Mouse (Mus musculus): ENCODE results near the gene Nckap5. TPM values are rescaled to one million over a fixed set of nuclear protein-coding genes. Genes with fewer than 3 reads are reported as not detected.

Nckap5 gene
- total and polyA plus RNA-seq, 2 experiments from 2014 or later, result 6.6 to 10.2 TPM

DNA sequence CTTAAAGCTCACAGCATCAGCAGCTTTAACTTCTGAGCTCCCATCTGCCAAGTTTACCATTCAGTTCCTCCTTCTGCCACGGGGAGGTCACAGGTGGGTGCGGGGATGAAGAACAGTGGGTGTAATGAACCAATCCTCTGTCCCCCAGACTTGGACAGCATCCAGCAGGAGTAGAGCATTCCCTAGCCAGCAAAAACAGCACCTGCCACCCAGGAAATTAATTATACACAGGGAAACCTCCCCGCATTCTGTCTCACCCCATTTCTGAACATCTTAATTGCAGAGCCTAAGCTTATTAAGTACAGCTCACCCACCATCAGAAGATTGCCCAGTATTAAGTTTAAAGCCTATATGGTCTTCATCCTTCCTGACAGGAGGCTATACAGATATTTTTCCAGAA lies 256.9 kb downstream of the Nckap5 start:
- peak; percentile 35 for TF ChIP-seq CTCF (IDR thresholded peaks at IDR 0.05; ENCODE audit: low read depth)
- Histone ChIP-seq H3K27ac (no peak overlapping the region), H3K36me3 (ENCODE audit: insufficient read depth, low read length) (no peaks in the 10 kb centered on the region), H3K9ac (replicated peaks; ENCODE audit: low read length) (no peak overlapping the region), H3K4me2 (ENCODE audit: low read depth, low read length) (no peak overlapping the region), H3K27me3 (ENCODE audit: insufficient read depth, low read length) (no peaks in the 10 kb centered on the region), H3K4me3 (ENCODE audit: low read length) (no peak overlapping the region), H3K4me1 (ENCODE audit: insufficient read depth, low read length) (peaks cover 10% of the 10 kb centered on the region), H3K9me3 (ENCODE audit: low read length) (no peaks in the 10 kb centered on the region)
- ATAC-seq (peak; percentile 32; the same call in 1 of the 2 replicates), DNase-seq (ENCODE audit: low spot score) (peak; percentile 71)
- 19% methylated on average over 3 of the region's 3 CpGs for whole genome bisulfite sequencing

DNA sequence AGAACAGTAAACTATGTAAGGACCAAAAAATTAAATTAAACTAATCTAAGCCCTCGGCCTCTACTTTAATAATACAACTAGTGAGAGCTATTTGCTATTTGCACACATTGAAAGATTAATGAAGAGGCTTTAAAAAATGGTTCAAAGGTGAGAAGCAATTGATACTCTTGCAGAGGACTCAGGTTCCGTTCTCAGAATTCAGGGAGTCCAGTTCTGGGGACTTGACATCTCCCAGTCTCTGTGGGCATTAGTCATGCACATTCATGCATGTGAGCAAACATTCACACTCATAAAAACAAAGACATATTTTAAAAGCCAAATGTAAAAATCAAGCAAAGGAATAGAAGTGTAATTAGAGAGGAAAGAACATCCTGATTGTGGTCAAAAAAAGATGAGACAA lies 257.5 kb downstream of the Nckap5 start:
- ATAC-seq, result no peak
- TF ChIP-seq CTCF (IDR thresholded peaks at IDR 0.05; ENCODE audit: low read depth), result no peak
- Histone ChIP-seq H3K9me3 (ENCODE audit: low read length) (no peaks in the 10 kb centered on the region), H3K4me1 (ENCODE audit: insufficient read depth, low read length) (peaks cover 10% of the 10 kb centered on the region), H3K4me2 (ENCODE audit: low read depth, low read length) (no peak overlapping the region), H3K27ac (no peak overlapping the region), H3K9ac (replicated peaks; ENCODE audit: low read length) (no peak overlapping the region), H3K4me3 (ENCODE audit: low read length) (no peak overlapping the region), H3K27me3 (ENCODE audit: insufficient read depth, low read length) (no peaks in the 10 kb centered on the region), H3K36me3 (ENCODE audit: insufficient read depth, low read length) (no peaks in the 10 kb centered on the region)
- no peak for DNase-seq (ENCODE audit: low spot score)
- WGBS, result 77% methylated on average over 2 of the region's 2 CpGs

DNA sequence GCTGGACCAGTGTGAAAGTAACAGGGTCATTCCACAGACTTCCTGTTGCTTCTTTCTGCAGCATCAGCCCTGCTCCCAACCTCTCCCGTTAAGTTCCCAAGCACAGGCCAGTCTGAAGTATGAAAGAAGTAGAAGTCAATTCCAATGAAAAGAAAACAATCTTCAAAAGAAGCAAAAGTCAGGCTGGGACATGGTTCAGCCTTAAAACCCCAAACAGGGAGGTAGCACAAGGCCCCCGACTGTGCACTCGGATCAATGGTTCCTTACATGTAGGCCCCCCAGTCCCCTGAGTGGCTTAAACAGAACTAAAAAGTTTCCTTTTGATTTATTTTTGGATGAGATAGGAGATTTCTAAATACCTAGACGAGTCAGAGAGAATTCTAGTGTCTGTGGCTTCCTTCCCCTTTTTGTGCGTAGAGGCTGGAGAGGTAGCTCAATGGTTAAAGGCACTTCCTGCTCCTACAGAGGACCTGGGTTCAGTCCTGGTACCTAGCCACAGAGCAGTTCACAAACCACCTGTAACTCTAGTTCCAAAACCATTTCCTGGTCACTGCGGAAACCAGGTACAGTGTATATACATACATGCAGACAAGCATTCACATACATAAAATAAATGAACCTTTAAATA lies 260.9 kb downstream of the Nckap5 start:
- ATAC-seq (no peak), DNase-seq (ENCODE audit: low spot score) (no peak)
- no peak overlapping the region for H3K9ac ChIP-seq (replicated peaks; ENCODE audit: low read length)
- no peak for TF ChIP-seq CTCF (IDR thresholded peaks at IDR 0.05; ENCODE audit: low read depth)
- no peaks in the 10 kb centered on the region for H3K9me3 ChIP-seq (ENCODE audit: low read length)
- no peak overlapping the region for H3K4me3 ChIP-seq (ENCODE audit: low read length)
- no peak overlapping the region for H3K4me2 ChIP-seq (ENCODE audit: low read depth, low read length)
- WGBS, result 84% methylated on average over 6 of the region's 6 CpGs
- H3K27me3 ChIP-seq (ENCODE audit: insufficient read depth, low read length), result no peaks in the 10 kb centered on the region
- H3K27ac ChIP-seq, result no peak overlapping the region
- peaks cover 10% of the 10 kb centered on the region for H3K4me1 ChIP-seq (ENCODE audit: insufficient read depth, low read length)
- H3K36me3 ChIP-seq (ENCODE audit: insufficient read depth, low read length), result no peaks in the 10 kb centered on the region

DNA sequence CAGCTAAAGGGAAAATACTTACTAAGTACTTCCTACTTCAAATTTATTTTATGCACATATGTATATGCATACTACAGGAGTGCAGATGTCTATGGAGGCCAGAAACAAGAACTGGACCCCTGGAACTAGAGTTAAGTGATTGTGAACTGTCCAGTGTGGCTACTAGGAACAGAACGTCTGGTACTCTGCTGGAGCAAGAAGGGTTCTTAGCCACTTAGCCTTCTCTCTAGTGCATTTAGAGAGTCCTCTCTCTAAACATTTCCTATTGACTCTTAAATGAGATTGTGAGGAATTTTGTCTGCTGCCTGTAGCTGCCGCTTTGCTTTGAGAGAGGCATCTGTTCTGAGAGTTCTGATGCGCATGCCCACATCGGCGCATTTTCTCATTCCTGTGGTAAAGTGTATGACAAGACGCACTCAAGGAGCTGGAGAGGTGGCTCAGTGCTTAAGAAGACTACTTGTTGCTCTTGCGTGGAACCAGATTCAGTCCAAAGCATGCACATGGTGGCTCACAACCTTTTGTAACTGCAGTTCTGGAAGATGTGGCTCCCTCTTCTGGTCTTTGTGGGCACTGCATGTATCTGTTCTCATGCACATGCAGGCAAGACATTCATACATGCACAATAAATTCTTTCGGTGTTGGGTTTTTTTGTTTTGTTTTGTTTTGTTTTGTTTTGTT lies 261.9 kb downstream of the Nckap5 start:
- no peaks in the 10 kb centered on the region for H3K27me3 ChIP-seq (ENCODE audit: insufficient read depth, low read length)
- TF ChIP-seq CTCF (IDR thresholded peaks at IDR 0.05; ENCODE audit: low read depth), result peak; percentile 69
- 91% methylated on average over 8 of the region's 8 CpGs for WGBS
- H3K9me3 ChIP-seq (ENCODE audit: low read length), result no peaks in the 10 kb centered on the region
- H3K9ac ChIP-seq (replicated peaks; ENCODE audit: low read length), result no peak overlapping the region
- no peaks in the 10 kb centered on the region for H3K36me3 ChIP-seq (ENCODE audit: insufficient read depth, low read length)
- H3K4me1 ChIP-seq (ENCODE audit: insufficient read depth, low read length), result peaks cover 3% of the 10 kb centered on the region; the same call in 1 of the 2 replicates
- H3K27ac ChIP-seq, result no peak overlapping the region
- H3K4me3 ChIP-seq (ENCODE audit: low read length), result no peak overlapping the region
- ATAC-seq (no peak), DNase-seq (ENCODE audit: low spot score) (peak; percentile 58)
- no peak overlapping the region for H3K4me2 ChIP-seq (ENCODE audit: low read depth, low read length)

DNA sequence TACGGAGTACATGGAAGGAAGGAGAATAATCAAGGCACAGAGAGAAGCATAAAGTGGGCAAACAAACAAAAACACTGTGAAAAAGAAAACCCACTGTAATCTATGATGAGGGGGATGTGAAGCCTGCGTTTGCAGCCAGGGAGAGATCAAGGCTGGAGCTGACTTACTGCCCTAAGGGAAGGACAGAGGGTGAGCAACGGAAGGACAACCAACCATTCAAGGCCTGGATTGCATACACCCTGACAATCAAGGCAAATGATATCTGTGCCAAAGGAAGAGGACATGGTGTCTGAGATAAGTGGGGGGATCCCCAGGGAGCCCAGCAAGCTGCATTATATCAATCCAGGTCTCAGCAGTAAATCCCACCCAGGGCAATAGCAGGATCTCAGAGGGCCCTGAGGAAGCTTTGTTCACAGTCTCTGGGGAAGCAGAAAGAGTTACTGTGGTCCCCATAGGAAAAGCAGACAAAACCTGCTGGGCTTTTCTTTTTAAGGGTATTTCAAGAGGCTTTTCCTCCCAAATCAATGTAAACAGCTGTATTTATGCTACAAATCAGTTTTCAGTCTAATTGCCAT lies 265.4 kb downstream of the Nckap5 start:
- DNase-seq (ENCODE audit: low spot score) (no peak), ATAC-seq (no peak)
- H3K27ac ChIP-seq, result no peak overlapping the region
- no peak overlapping the region for H3K9ac ChIP-seq (replicated peaks; ENCODE audit: low read length)
- H3K4me2 ChIP-seq (ENCODE audit: low read depth, low read length), result no peak overlapping the region
- H3K9me3 ChIP-seq (ENCODE audit: low read length), result no peaks in the 10 kb centered on the region
- no peaks in the 10 kb centered on the region for H3K4me1 ChIP-seq (ENCODE audit: insufficient read depth, low read length)
- no peaks in the 10 kb centered on the region for H3K36me3 ChIP-seq (ENCODE audit: insufficient read depth, low read length)
- WGBS, result 65% methylated on average over 3 of the region's 3 CpGs
- no peaks in the 10 kb centered on the region for H3K27me3 ChIP-seq (ENCODE audit: insufficient read depth, low read length)
- no peak overlapping the region for H3K4me3 ChIP-seq (ENCODE audit: low read length)
- no peak for TF ChIP-seq CTCF (IDR thresholded peaks at IDR 0.05; ENCODE audit: low read depth)

DNA sequence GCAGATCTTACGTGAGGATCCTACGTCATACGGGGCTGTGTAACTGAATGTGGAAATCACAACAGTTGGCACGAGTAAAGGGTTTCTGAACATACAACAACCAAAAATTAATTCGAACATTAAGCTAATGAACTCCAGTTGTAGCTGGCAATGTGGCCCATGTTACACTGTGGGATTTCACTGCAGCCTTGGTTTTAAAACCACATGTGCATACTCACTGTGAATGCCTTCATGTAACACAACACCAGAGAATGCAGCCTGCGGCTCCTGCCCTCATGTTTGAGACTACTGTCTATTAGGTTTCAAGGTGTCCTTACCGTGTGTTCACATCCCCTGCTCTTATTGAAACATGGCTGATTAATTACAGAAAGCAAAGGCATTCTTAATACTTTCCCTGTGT lies 269.7 kb downstream of the Nckap5 start:
- Histone ChIP-seq H3K9ac (replicated peaks; ENCODE audit: low read length) (no peak overlapping the region), H3K4me1 (ENCODE audit: insufficient read depth, low read length) (peaks cover 3% of the 10 kb centered on the region; the same call in 1 of the 2 replicates), H3K27me3 (ENCODE audit: insufficient read depth, low read length) (no peaks in the 10 kb centered on the region), H3K4me3 (ENCODE audit: low read length) (no peak overlapping the region), H3K9me3 (ENCODE audit: low read length) (no peaks in the 10 kb centered on the region), H3K36me3 (ENCODE audit: insufficient read depth, low read length) (no peaks in the 10 kb centered on the region), H3K27ac (no peak overlapping the region), H3K4me2 (ENCODE audit: low read depth, low read length) (no peak overlapping the region)
- WGBS, result 72% methylated on average over 7 of the region's 7 CpGs
- DNase-seq (ENCODE audit: low spot score) (no peak), ATAC-seq (no peak)
- TF ChIP-seq CTCF (IDR thresholded peaks at IDR 0.05; ENCODE audit: low read depth), result no peak

Measured in hindbrain, postnatal 0 days (tissue).